In the genomic region with DNA sequence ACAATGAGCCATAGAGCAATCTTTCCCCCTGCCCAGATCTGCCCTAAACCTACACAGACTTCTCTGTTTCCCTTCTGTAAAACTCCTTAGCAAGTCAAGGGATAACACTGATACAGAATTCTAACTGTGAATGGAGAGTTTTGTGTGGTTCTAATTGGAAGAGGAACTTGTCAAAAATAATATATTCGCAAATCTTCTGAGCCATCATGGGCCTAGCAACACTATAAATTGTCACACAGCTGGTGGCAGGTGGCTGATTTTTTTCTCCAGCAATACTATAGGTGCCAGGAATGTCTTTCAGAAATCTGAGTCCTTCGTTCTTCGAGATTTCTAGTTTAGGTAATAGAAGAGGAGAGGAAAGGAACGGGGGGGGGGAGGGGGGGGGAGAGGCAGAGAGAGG, we compare ENCODE assay signal across 25 mouse cellular contexts.
"Had no signal": no experiment of that assay in that cellular context is flagged by ENCODE, and none has a peak within 500 bp of the region (broad histone marks: within the 10 kb centered on the region; RNA-seq: fewer than 3 reads in every experiment).

No protein-coding gene starts in this region.

- H3K9me3 ChIP-seq: heart, embryonic 13.5 days; heart, embryonic 15.5 days; hindbrain, embryonic 13.5 days; hindbrain, embryonic 15.5 days; intestine, embryonic 15.5 days; limb, embryonic 13.5 days; limb, embryonic 15.5 days; liver, embryonic 12.5 days had no signal

- H3K36me3 ChIP-seq: heart, embryonic 13.5 days; heart, embryonic 15.5 days; hindbrain, embryonic 13.5 days; hindbrain, embryonic 15.5 days; intestine, embryonic 15.5 days; limb, embryonic 13.5 days; limb, embryonic 15.5 days; liver, embryonic 12.5 days had no signal

- H3K9ac ChIP-seq: heart, embryonic 13.5 days; heart, embryonic 15.5 days; hindbrain, embryonic 13.5 days; hindbrain, embryonic 15.5 days; intestine, embryonic 15.5 days; limb, embryonic 13.5 days; limb, embryonic 15.5 days; liver, embryonic 12.5 days had no signal

- DNase-seq: gastrocnemius, postnatal 14 days; gastrocnemius, postnatal 36 days; heart, adult 11 months; heart, adult 2 months; heart, postnatal 14 days; heart, postnatal 4 days; kidney, adult 18-20 months; kidney, adult 8-10 months; kidney, postnatal 10 days; kidney, postnatal 25 days; kidney, postnatal 4 days; left cerebral cortex, postnatal 4 days had no signal

- H3K27me3 ChIP-seq: heart, embryonic 13.5 days; heart, embryonic 15.5 days; hindbrain, embryonic 13.5 days; hindbrain, embryonic 15.5 days; intestine, embryonic 15.5 days; limb, embryonic 13.5 days; limb, embryonic 15.5 days; liver, embryonic 12.5 days had no signal

- H3K4me1 ChIP-seq: heart, embryonic 13.5 days; heart, embryonic 15.5 days; hindbrain, embryonic 13.5 days; hindbrain, embryonic 15.5 days; intestine, embryonic 15.5 days; limb, embryonic 13.5 days; limb, embryonic 15.5 days; liver, embryonic 12.5 days had no signal

- H3K4me3 ChIP-seq: heart, adult 2 months; heart, embryonic 13.5 days; heart, embryonic 15.5 days; hindbrain, embryonic 13.5 days; hindbrain, embryonic 15.5 days; intestine, embryonic 15.5 days; layer of hippocampus, adult 2 months; left cerebral cortex, adult 2 months; limb, embryonic 13.5 days; limb, embryonic 15.5 days; liver, embryonic 12.5 days had no signal

- H3K4me2 ChIP-seq: heart, embryonic 11.5 days; heart, embryonic 13.5 days; heart, embryonic 15.5 days; hindbrain, embryonic 13.5 days; hindbrain, embryonic 15.5 days; intestine, embryonic 15.5 days; limb, embryonic 13.5 days; limb, embryonic 15.5 days; liver, embryonic 12.5 days had no signal

- H3K27ac ChIP-seq: heart, adult 2 months; heart, embryonic 13.5 days; heart, embryonic 15.5 days; hindbrain, embryonic 13.5 days; hindbrain, embryonic 15.5 days; hindbrain, postnatal 0 days; intestine, embryonic 15.5 days; layer of hippocampus, adult 2 months; left cerebral cortex, adult 2 months; limb, embryonic 13.5 days; limb, embryonic 15.5 days; liver, embryonic 12.5 days had no signal

- ATAC-seq: hindbrain, postnatal 0 days; intestine, embryonic 15.5 days; intestine, postnatal 0 days; liver, embryonic 12.5 days had no signal
